Mouse (Mus musculus): ENCODE measurements around the gene Olfr1450.
"Not testable (repeated sequence)": the region's sequence is repeated elsewhere in the genome, so short reads cannot be mapped to it uniquely, and the experiment has no call there.

Gene Olfr1450

DNA sequence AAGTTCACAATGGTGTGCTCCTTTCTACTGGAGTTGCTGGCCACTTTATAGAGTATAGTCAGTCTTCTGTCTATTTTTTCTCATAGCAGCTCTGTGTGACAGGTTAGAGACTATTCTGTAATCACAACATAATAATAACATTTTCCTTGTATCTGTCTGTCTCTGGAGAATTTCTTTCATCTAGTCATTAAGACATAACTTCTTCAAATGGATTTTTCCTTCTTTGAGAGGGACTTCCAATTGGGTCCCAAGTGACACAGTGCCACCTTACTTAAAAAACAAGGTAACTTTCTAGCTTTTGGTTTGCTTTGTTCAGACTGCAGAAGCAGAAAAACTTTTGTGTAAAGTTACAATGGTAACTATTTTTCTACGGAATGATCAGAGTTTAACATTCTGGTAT, at the start of gene Olfr1450:
Gene Olfr1450 (plus strand): TSS at position 301 of the 400 bp plus-strand sequence.
- DNase-seq (ENCODE audit: low spot score in 2 of 2) = no peak

DNA sequence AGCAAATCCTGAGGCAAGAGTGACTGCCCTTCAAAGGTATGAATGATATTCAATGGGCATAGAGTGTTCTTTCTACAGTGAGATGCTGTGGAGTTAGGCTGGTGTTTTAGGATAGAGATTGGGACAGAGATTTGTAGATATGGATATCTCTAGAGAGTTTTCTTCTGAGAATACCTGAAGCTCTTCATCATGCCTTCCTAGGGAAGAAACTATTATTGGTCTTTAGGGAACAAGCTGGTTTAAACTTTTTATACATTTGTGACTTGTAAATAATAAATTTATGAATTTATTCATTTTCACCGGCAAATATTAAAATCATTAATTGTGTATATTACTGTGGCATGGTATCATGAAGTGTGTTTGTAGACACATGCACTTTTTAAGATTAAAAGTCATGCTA, 46.4 kb upstream of the Olfr1450 start, which contains the start of gene Olfr1447:
Gene Olfr1447 (minus strand): TSS at position 101 of the 400 bp plus-strand sequence.
- DNase-seq (ENCODE audit: low spot score in 2 of 2) = no peak

DNA sequence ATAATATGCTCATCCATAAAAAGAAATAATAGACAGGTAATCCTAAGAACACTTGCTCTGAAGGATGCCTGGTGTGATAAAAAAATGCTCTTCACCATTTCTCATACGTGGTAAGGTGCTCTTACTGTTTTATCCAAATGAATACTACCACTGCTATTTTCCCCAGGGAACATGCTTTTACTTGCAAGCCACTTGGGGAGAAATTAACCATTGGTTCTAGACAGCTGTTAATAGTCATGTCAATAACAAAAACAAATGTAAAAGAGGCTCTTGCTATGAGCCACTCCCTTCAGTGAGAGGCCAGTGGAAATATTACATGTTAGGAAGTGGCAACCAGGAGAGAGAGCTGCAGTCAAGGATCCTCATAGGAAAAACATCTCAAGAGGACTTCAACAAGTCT, 25.7 kb upstream of the Olfr1450 start, which contains the start of gene Olfr1448:
Gene Olfr1448 (minus strand): TSS at position 101 of the 400 bp plus-strand sequence.
- DNase-seq (ENCODE audit: low spot score in 2 of 2) = no peak

DNA sequence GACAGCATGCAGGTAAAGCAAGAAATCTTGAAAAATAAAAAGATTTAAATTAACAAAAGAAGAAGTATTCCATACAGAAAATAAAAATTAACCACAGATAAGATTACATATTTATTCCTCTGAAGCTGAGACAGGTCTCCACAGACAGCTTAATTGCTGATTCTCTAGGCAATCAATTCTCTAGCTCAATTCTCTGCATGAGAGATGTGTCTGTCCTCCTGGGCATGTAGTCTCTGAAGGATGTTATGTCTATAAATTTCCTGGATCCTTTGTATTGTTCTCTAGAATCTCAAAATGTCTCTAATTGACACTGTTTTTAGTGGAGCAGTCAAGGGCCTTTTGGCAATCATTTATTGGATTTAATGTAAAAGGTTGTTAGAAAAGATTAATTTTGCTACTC, 19.5 kb upstream of the Olfr1450 start, which contains the start of gene Olfr1449:
Gene Olfr1449 (plus strand): TSS at position 301 of the 400 bp plus-strand sequence.
- DNase-seq (ENCODE audit: low spot score in 2 of 2) = no peak

DNA sequence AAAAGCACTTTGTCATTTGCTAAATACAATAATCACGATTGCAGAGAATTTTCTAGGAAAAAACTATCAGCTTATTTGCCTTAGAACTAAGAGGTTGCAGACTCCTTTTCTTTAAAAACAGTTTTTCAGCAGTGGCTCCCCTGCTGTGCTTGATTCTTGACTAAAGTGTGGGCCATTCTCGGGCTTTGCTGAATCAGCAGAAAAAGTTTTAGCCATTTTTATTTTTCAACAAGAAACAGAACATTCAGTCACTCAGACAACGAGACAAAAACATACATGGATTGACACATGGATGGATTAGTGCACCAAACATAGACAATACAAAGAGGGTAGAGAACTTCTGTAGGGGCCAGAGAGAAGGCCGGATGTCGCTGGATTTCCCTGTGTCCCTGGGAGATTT, 20.0 kb downstream of the Olfr1450 start:
- DNase-seq (ENCODE audit: low spot score in 2 of 2) = not testable (repeated sequence)

DNA sequence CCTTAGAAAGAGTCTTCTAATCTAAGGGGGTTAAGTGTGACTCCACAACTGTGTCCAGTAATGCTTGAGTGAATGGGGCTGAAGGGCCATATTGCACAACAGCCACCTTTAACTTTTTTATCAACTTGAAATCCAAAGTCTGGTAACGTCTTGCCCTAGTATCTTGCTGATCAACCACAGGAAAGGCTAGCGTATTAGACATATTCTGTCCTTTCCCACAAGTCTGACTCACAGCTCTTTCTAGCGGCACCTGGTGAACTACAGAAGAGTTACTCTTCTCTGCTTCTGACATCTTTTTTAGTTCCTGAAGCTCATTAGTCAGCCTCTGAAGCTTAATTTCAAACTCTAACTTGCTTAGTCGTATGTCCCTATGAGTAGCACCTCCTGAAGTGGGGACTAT, 42.3 kb downstream of the Olfr1450 start:
- not testable (repeated sequence) for DNase-seq (ENCODE audit: low spot score in 2 of 2)

DNA sequence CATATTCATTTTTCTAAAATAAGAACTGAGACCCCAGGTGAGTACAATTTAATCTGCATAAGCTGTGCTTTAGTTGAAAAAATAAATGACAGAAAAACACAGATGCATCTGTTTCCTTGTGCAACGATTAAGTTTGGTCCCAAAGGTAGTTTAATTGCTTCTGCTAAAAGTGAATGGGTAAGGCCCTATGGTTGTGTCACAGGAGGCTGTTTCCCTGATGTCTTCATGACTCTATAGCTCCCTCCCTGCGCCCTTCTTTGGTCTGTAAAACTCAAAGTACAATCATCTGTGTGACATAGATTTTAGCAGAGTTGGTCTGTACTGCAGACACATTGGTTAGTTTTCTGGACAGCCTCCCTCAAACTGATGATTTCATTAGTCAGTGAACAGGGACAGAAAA, 44.7 kb downstream of the Olfr1450 start, which contains the start of gene Olfr1451:
Gene Olfr1451 (plus strand): TSS at position 301 of the 400 bp plus-strand sequence.
- no peak for DNase-seq (ENCODE audit: low spot score in 2 of 2)

All from right cerebral cortex, postnatal 36 days (tissue).